35 mouse cellular contexts compared by ENCODE assay signal in genomic region chr1:165186491-165186890, GRCm38 (mm10). TPM values are rescaled to one million over a fixed set of nuclear protein-coding genes. Genes with fewer than 3 reads are reported as not detected.
A peak's percentile ranks its signal among the peaks of the same experiment; 100 is the strongest.
DNase-seq lines count a peak whose midpoint lies in the region; ATAC-seq and TF ChIP-seq lines count a peak whose summit lies in the region.
"Had no signal": no experiment of that assay in that cellular context is flagged by ENCODE, and none has a peak within 500 bp of the region (broad histone marks: within the 10 kb centered on the region; RNA-seq: fewer than 3 reads in every experiment).

No protein-coding gene starts in this region.

- TF ChIP-seq CTCF in hindbrain, postnatal 0 days (IDR thresholded peaks at IDR 0.05; ENCODE audit: low read depth), result no peak
- no peak for TF ChIP-seq CTCF in midbrain, postnatal 0 days (IDR thresholded peaks at IDR 0.05)

- no peak overlapping the region for H3K9ac ChIP-seq in hindbrain, postnatal 0 days (replicated peaks; ENCODE audit: low read length)
- H3K9ac ChIP-seq in hindbrain, embryonic 12.5 days, result no peak overlapping the region
- no peak overlapping the region for H3K9ac ChIP-seq in midbrain, embryonic 13.5 days (replicated peaks)
- no peak overlapping the region for H3K9ac ChIP-seq in midbrain, postnatal 0 days (replicated peaks; ENCODE audit: low read length, poor library complexity, severe bottlenecking)
- no peak overlapping the region for H3K9ac ChIP-seq in midbrain, embryonic 16.5 days (ENCODE audit: low read depth, low read length)
- no peak overlapping the region for H3K9ac ChIP-seq in kidney, embryonic 16.5 days (replicated peaks; ENCODE audit: low read length)
- H3K9ac ChIP-seq: forebrain, postnatal 0 days; heart, embryonic 13.5 days; limb, embryonic 12.5 days; liver, embryonic 13.5 days; stomach, embryonic 15.5 days had no signal

- DNase-seq in hindbrain, postnatal 0 days (ENCODE audit: low spot score), result no peak
- no peak for DNase-seq in midbrain, postnatal 0 days (ENCODE audit: low spot score)
- peak; percentile 7 for DNase-seq in embryonic facial prominence, embryonic 10.5 days (ENCODE audit: low spot score)
- DNase-seq: adrenal gland, postnatal 14 days; cerebellum, adult 11-12 months; cerebellum, postnatal 10 days; forebrain, postnatal 0 days; heart, postnatal 14 days; kidney, adult 9 months; kidney, postnatal 25 days; liver, embryonic 13.5 days; lung, adult 2 months; lung, postnatal 10 days; right cerebral cortex, postnatal 25 days; thymus, adult 18-20 months; thymus, postnatal 25 days had no signal

- H3K4me3 ChIP-seq in hindbrain, postnatal 0 days (ENCODE audit: low read length), result no peak overlapping the region
- no peak overlapping the region for H3K4me3 ChIP-seq in hindbrain, embryonic 12.5 days
- no peak overlapping the region for H3K4me3 ChIP-seq in midbrain, embryonic 13.5 days (replicated peaks)
- H3K4me3 ChIP-seq in midbrain, postnatal 0 days (ENCODE audit: low read depth, low read length), result no peak overlapping the region
- H3K4me3 ChIP-seq in embryonic facial prominence, embryonic 10.5 days, result no peak overlapping the region
- H3K4me3 ChIP-seq in midbrain, embryonic 16.5 days (ENCODE audit: low read depth, low read length), result no peak overlapping the region
- H3K4me3 ChIP-seq in kidney, embryonic 16.5 days (ENCODE audit: low read length), result no peak overlapping the region
- H3K4me3 ChIP-seq: heart, embryonic 13.5 days; hindbrain, embryonic 10.5 days; left cerebral cortex, adult 2 months; limb, embryonic 12.5 days; liver, embryonic 13.5 days; stomach, embryonic 15.5 days had no signal

- no peaks in the 10 kb centered on the region for H3K4me1 ChIP-seq in hindbrain, postnatal 0 days (ENCODE audit: insufficient read depth, low read length)
- H3K4me1 ChIP-seq in hindbrain, embryonic 12.5 days, result no peaks in the 10 kb centered on the region; the same call in 1 of the 2 replicates
- H3K4me1 ChIP-seq in midbrain, embryonic 13.5 days (replicated peaks), result peaks cover 11% of the 10 kb centered on the region
- H3K4me1 ChIP-seq in midbrain, postnatal 0 days (ENCODE audit: insufficient read depth, low read length), result 0 out of 2 replicates have a peak, but pooled peaks cover 3% of the 10 kb centered on the region
- H3K4me1 ChIP-seq in embryonic facial prominence, embryonic 10.5 days, result peaks cover 15% of the 10 kb centered on the region; the same call in 1 of the 2 replicates
- H3K4me1 ChIP-seq in midbrain, embryonic 16.5 days (ENCODE audit: control insufficient read depth, insufficient read depth, low read length), result peaks cover 4% of the 10 kb centered on the region; the same call in 1 of the 2 replicates
- peaks cover 5% of the 10 kb centered on the region; the same call in 1 of the 2 replicates for H3K4me1 ChIP-seq in kidney, embryonic 16.5 days (ENCODE audit: insufficient read depth, low read length)
- H3K4me1 ChIP-seq: limb, embryonic 12.5 days had no signal

- no peaks in the 10 kb centered on the region for H3K27me3 ChIP-seq in hindbrain, postnatal 0 days (ENCODE audit: insufficient read depth, low read length)
- H3K27me3 ChIP-seq in hindbrain, embryonic 12.5 days, result no peaks in the 10 kb centered on the region
- H3K27me3 ChIP-seq in midbrain, embryonic 13.5 days, result no peaks in the 10 kb centered on the region
- H3K27me3 ChIP-seq in midbrain, postnatal 0 days (ENCODE audit: insufficient read depth, low read length), result no peaks in the 10 kb centered on the region
- no peaks in the 10 kb centered on the region for H3K27me3 ChIP-seq in embryonic facial prominence, embryonic 10.5 days (replicated peaks; ENCODE audit: low read depth, poor library complexity, severe bottlenecking)
- no peaks in the 10 kb centered on the region for H3K27me3 ChIP-seq in midbrain, embryonic 16.5 days (ENCODE audit: control insufficient read depth, insufficient read depth, low read depth, low read length)
- no peaks in the 10 kb centered on the region for H3K27me3 ChIP-seq in kidney, embryonic 16.5 days (ENCODE audit: insufficient read depth, low read length)
- H3K27me3 ChIP-seq: heart, embryonic 13.5 days; limb, embryonic 12.5 days; liver, embryonic 13.5 days; stomach, embryonic 15.5 days had no signal

- no peak overlapping the region for H3K4me2 ChIP-seq in hindbrain, postnatal 0 days (ENCODE audit: low read depth, low read length)
- no peak overlapping the region for H3K4me2 ChIP-seq in hindbrain, embryonic 12.5 days (replicated peaks)
- H3K4me2 ChIP-seq in midbrain, embryonic 13.5 days (replicated peaks), result no peak overlapping the region
- H3K4me2 ChIP-seq in midbrain, postnatal 0 days (ENCODE audit: low read depth, low read length, poor library complexity, severe bottlenecking), result no peak overlapping the region
- H3K4me2 ChIP-seq in midbrain, embryonic 16.5 days (ENCODE audit: low read length), result no peak overlapping the region
- no peak overlapping the region for H3K4me2 ChIP-seq in kidney, embryonic 16.5 days (replicated peaks; ENCODE audit: low read depth, low read length)
- H3K4me2 ChIP-seq: heart, embryonic 13.5 days; limb, embryonic 12.5 days; liver, embryonic 13.5 days; stomach, embryonic 15.5 days had no signal

- 0 out of 2 replicates have a peak, but pooled peaks have one; percentile 19 for ATAC-seq in hindbrain, postnatal 0 days
- ATAC-seq in hindbrain, embryonic 12.5 days (ENCODE audit: low FRiP score), result no peak
- ATAC-seq in midbrain, embryonic 13.5 days, result peak; percentile 24
- no peak for ATAC-seq in midbrain, postnatal 0 days (ENCODE audit: low FRiP score)
- peak; percentile 40; the same call in 1 of the 2 replicates for ATAC-seq in midbrain, embryonic 16.5 days
- ATAC-seq in kidney, embryonic 16.5 days (ENCODE audit: low FRiP score, low TSS enrichment), result no peak
- ATAC-seq: CD4-positive, CD25-positive, alpha-beta regulatory T cell, adult 4 months; intestine, postnatal 0 days had no signal

- H3K36me3 ChIP-seq in hindbrain, postnatal 0 days (ENCODE audit: insufficient read depth, low read length), result no peaks in the 10 kb centered on the region
- H3K36me3 ChIP-seq in hindbrain, embryonic 12.5 days, result no peaks in the 10 kb centered on the region
- H3K36me3 ChIP-seq in midbrain, embryonic 13.5 days, result no peaks in the 10 kb centered on the region
- H3K36me3 ChIP-seq in midbrain, postnatal 0 days (ENCODE audit: insufficient read depth, low read length), result no peaks in the 10 kb centered on the region
- H3K36me3 ChIP-seq in embryonic facial prominence, embryonic 10.5 days (replicated peaks), result peaks cover 22% of the 10 kb centered on the region
- no peaks in the 10 kb centered on the region for H3K36me3 ChIP-seq in midbrain, embryonic 16.5 days (ENCODE audit: control insufficient read depth, insufficient read depth, low read length)
- peaks cover 31% of the 10 kb centered on the region for H3K36me3 ChIP-seq in kidney, embryonic 16.5 days (ENCODE audit: insufficient read depth, low read length)

- no peaks in the 10 kb centered on the region for H3K9me3 ChIP-seq in hindbrain, postnatal 0 days (ENCODE audit: low read length)
- H3K9me3 ChIP-seq in hindbrain, embryonic 12.5 days (replicated peaks), result no peaks in the 10 kb centered on the region
- no peaks in the 10 kb centered on the region for H3K9me3 ChIP-seq in midbrain, embryonic 13.5 days
- no peaks in the 10 kb centered on the region for H3K9me3 ChIP-seq in midbrain, postnatal 0 days (ENCODE audit: low read length)
- no peaks in the 10 kb centered on the region for H3K9me3 ChIP-seq in embryonic facial prominence, embryonic 10.5 days
- H3K9me3 ChIP-seq in midbrain, embryonic 16.5 days (replicated peaks; ENCODE audit: control insufficient read depth, low read length, poor library complexity, severe bottlenecking), result no peaks in the 10 kb centered on the region
- H3K9me3 ChIP-seq in kidney, embryonic 16.5 days (ENCODE audit: low read length), result no peaks in the 10 kb centered on the region
- H3K9me3 ChIP-seq: heart, embryonic 13.5 days; hindbrain, embryonic 10.5 days; limb, embryonic 12.5 days; liver, embryonic 13.5 days; stomach, embryonic 15.5 days had no signal

- no peak overlapping the region for H3K27ac ChIP-seq in hindbrain, postnatal 0 days
- H3K27ac ChIP-seq in hindbrain, embryonic 12.5 days, result no peak overlapping the region
- no peak overlapping the region for H3K27ac ChIP-seq in midbrain, embryonic 13.5 days
- no peak overlapping the region for H3K27ac ChIP-seq in midbrain, postnatal 0 days (ENCODE audit: low read depth, low read length)
- no peak overlapping the region for H3K27ac ChIP-seq in embryonic facial prominence, embryonic 10.5 days (replicated peaks)
- H3K27ac ChIP-seq in midbrain, embryonic 16.5 days (ENCODE audit: low read length), result no peak overlapping the region
- no peak overlapping the region for H3K27ac ChIP-seq in kidney, embryonic 16.5 days (ENCODE audit: low read length)
- H3K27ac ChIP-seq: heart, embryonic 13.5 days; hindbrain, embryonic 10.5 days; left cerebral cortex, adult 2 months; limb, embryonic 12.5 days; liver, embryonic 13.5 days; stomach, embryonic 15.5 days had no signal

- 75% methylated on average over 12 of the region's 12 CpGs for WGBS in hindbrain, postnatal 0 days
- 80% methylated on average over 12 of the region's 12 CpGs for WGBS in hindbrain, embryonic 12.5 days
- 80% methylated on average over 12 of the region's 12 CpGs for WGBS in midbrain, embryonic 13.5 days
- WGBS in midbrain, postnatal 0 days, result 77% methylated on average over 12 of the region's 12 CpGs
- 79% methylated on average over 12 of the region's 12 CpGs for WGBS in embryonic facial prominence, embryonic 10.5 days
- WGBS in midbrain, embryonic 16.5 days, result 78% methylated on average over 12 of the region's 12 CpGs
- 89% methylated on average over 12 of the region's 12 CpGs for WGBS in kidney, embryonic 16.5 days

RNA-seq across cellular contexts. Expression of gene Sft2d2, which starts 7.7 kb away (rescaled TPM):
- 11.0 and 17.0 TPM in 2 replicates for total RNA-seq in hindbrain, postnatal 0 days (2014; rRNA removed)
- 5.6 and 6.5 TPM in 2 replicates for polyA plus RNA-seq in hindbrain, postnatal 0 days (2015; fragmentation: Nextera tagmentation; extraction: Ambion mirVana)
- polyA plus RNA-seq in hindbrain, embryonic 12.5 days (2016; fragmentation: Nextera tagmentation; extraction: Ambion mirVana), result 14.3 and 14.4 TPM in 2 replicates
- polyA plus RNA-seq in midbrain, embryonic 13.5 days (2015; fragmentation: Nextera tagmentation; extraction: Ambion mirVana), result 5.4 and 6.3 TPM in 2 replicates
- total RNA-seq in midbrain, postnatal 0 days (2014; rRNA removed), result 10.5 and 11.0 TPM in 2 replicates
- polyA plus RNA-seq in midbrain, postnatal 0 days (2015; fragmentation: Nextera tagmentation; extraction: Ambion mirVana), result 3.8 and 5.1 TPM in 2 replicates
- 11.8 and 12.1 TPM in 2 replicates for polyA plus RNA-seq in embryonic facial prominence, embryonic 10.5 days (2016; fragmentation: Nextera tagmentation; extraction: Ambion mirVana)
- 5.3 and 5.9 TPM in 2 replicates for polyA plus RNA-seq in midbrain, embryonic 16.5 days (2015; fragmentation: Nextera tagmentation; extraction: Ambion mirVana)
- 29.7 and 29.9 TPM in 2 replicates for polyA plus RNA-seq in kidney, embryonic 16.5 days (2015; fragmentation: Nextera tagmentation; extraction: Ambion mirVana)

RNA-seq across cellular contexts. Expression of gene Tbx19, which starts 25.9 kb away (rescaled TPM):
- total RNA-seq in hindbrain, postnatal 0 days (2014; rRNA removed), result not detected in 2 replicates
- polyA plus RNA-seq in hindbrain, postnatal 0 days (2015; fragmentation: Nextera tagmentation; extraction: Ambion mirVana), result not detected in 2 replicates
- polyA plus RNA-seq in hindbrain, embryonic 12.5 days (2016; fragmentation: Nextera tagmentation; extraction: Ambion mirVana), result not detected in 2 replicates
- polyA plus RNA-seq in midbrain, embryonic 13.5 days (2015; fragmentation: Nextera tagmentation; extraction: Ambion mirVana), result 0.08 TPM in 1 of 2 replicates, not detected in the other
- total RNA-seq in midbrain, postnatal 0 days (2014; rRNA removed), result 0.19 TPM in 1 of 2 replicates, not detected in the other
- 0.10 and 0.26 TPM in 2 replicates for polyA plus RNA-seq in midbrain, postnatal 0 days (2015; fragmentation: Nextera tagmentation; extraction: Ambion mirVana)
- polyA plus RNA-seq in embryonic facial prominence, embryonic 10.5 days (2016; fragmentation: Nextera tagmentation; extraction: Ambion mirVana), result not detected in 2 replicates
- 0.11 and 0.16 TPM in 2 replicates for polyA plus RNA-seq in midbrain, embryonic 16.5 days (2015; fragmentation: Nextera tagmentation; extraction: Ambion mirVana)
- polyA plus RNA-seq in kidney, embryonic 16.5 days (2015; fragmentation: Nextera tagmentation; extraction: Ambion mirVana), result not detected in 2 replicates
- total RNA-seq: adrenal gland, postnatal 14 days; forebrain, postnatal 0 days; gastrocnemius, adult 8-10 months; heart, adult 8-10 months; heart, postnatal 14 days; layer of hippocampus, adult 18-20 months; layer of hippocampus, postnatal 10 days; left cerebral cortex, adult 2 months; left cerebral cortex, postnatal 25 days; neutrophil, adult 5-6 weeks had no signal
- polyA plus RNA-seq: CD4-positive, CD25-positive, alpha-beta regulatory T cell, adult 4 months; forebrain, postnatal 0 days; heart, embryonic 13.5 days; hindbrain, embryonic 10.5 days; hindbrain, embryonic 16.5 days; intestine, postnatal 0 days; limb, embryonic 12.5 days; neural tube, embryonic 11.5 days; stomach, embryonic 15.5 days had no signal

RNA-seq across cellular contexts. Expression of gene Tiprl, which starts 50.3 kb away (rescaled TPM):
- total RNA-seq in hindbrain, postnatal 0 days (2014; rRNA removed), result 37.1 and 37.9 TPM in 2 replicates
- polyA plus RNA-seq in hindbrain, postnatal 0 days (2015; fragmentation: Nextera tagmentation; extraction: Ambion mirVana), result 124 and 129 TPM in 2 replicates
- polyA plus RNA-seq in hindbrain, embryonic 12.5 days (2016; fragmentation: Nextera tagmentation; extraction: Ambion mirVana), result 110 and 116 TPM in 2 replicates
- polyA plus RNA-seq in midbrain, embryonic 13.5 days (2015; fragmentation: Nextera tagmentation; extraction: Ambion mirVana), result 135 and 136 TPM in 2 replicates
- total RNA-seq in midbrain, postnatal 0 days (2014; rRNA removed), result 27.0 and 41.3 TPM in 2 replicates
- 140 and 144 TPM in 2 replicates for polyA plus RNA-seq in midbrain, postnatal 0 days (2015; fragmentation: Nextera tagmentation; extraction: Ambion mirVana)
- polyA plus RNA-seq in embryonic facial prominence, embryonic 10.5 days (2016; fragmentation: Nextera tagmentation; extraction: Ambion mirVana), result 94.8 and 105 TPM in 2 replicates
- 146 and 160 TPM in 2 replicates for polyA plus RNA-seq in midbrain, embryonic 16.5 days (2015; fragmentation: Nextera tagmentation; extraction: Ambion mirVana)
- polyA plus RNA-seq in kidney, embryonic 16.5 days (2015; fragmentation: Nextera tagmentation; extraction: Ambion mirVana), result 112 and 115 TPM in 2 replicates

Comparison
In these comparisons a context has a peak if more than half of its experiments do, and no peak if none do; other contexts are left out.
1. ATAC-seq: peak in hindbrain, postnatal 0 days (single experiment), midbrain, embryonic 13.5 days (single experiment) and midbrain, embryonic 16.5 days (single experiment); none in hindbrain, embryonic 12.5 days (single experiment), midbrain, postnatal 0 days (single experiment) and kidney, embryonic 16.5 days (single experiment).